Mouse (Mus musculus) embryonic stem cell, embryonic (primary cell): ENCODE results near the gene Ssh3.

Experiments
- CTCF ChIA-PET, 4 experiments: fragments of 300-600 bp in 2 of 4; fragments of 350-600 bp in 2 of 4; sonication (Branson Sonifier 250); formaldehyde crosslinking; loops; one replicate each; lab custom pipeline; 2022; ENCODE audit warnings: inconsistent platforms in 2 of 4; lab: Charles Lee
- POLR2A ChIA-PET, 4 experiments: fragments of 300-600 bp in 2 of 4; fragments of 350-600 bp in 2 of 4; sonication (Branson Sonifier 250); formaldehyde crosslinking; loops; one replicate each; lab custom pipeline; 2022; ENCODE audit warnings: antibody characterized with exemption in 4 of 4, inconsistent platforms in 1 of 4; lab: Charles Lee

The Ssh3 gene

DNA sequence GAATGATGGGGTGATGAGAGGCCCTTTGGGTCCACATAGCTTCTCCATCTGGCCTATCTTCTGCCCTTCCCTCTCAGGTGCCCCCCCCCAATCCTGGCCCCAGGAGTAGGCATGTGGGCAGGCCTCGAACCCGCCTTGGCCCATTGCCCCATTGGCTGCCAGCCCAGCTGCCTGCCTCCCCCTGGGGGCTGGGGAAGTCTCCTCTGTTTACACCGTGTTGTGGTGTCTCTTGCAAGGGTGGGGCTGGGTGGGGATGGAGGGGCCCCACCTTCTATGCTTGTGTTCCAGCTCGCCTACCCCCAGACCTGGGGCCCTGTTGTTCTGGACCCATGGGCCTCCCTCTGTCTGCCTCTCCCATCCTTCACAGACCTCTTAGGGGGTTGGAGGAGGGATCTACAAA lies 48.6 kb downstream of the Ssh3 start:
- ChIA-PET POLR2A (interaction anchor here (0.5 to 2.4 kb wide), 11 partner anchors 8 to 173 kb away, joined by 3 to 6 read pairs (median 4); partner anchors contain the start of gene Pold4 (in 1 of the 4)), CTCF (interaction anchor here in 2 of 4 experiments (1.1 to 5.5 kb wide), 3 partner anchors 8 to 14 kb away, joined by 3 to 33 read pairs (median 4); no protein-coding TSS in a partner anchor)

- POLR2A ChIA-PET, result interaction anchor here (0.6 to 5.2 kb wide), 12 partner anchors 8 to 172 kb away, joined by 3 to 27 read pairs (median 4); partner anchors contain the start of genes Pold4 (in 1 of the 4) and Rad9a (in 1 of the 4)
Observed at GRCm38 (mm10) chr19:4219943-4220342, 49.0 kb downstream of the Ssh3 start.

GRCm38 (mm10) chr19:4218784-4219183 lies 50.2 kb downstream of the Ssh3 start:
- ChIA-PET POLR2A (interaction anchor here in 3 of 4 experiments (0.9 to 5.2 kb wide), 8 partner anchors 9 to 81 kb away, joined by 3 to 27 read pairs (median 4); partner anchors contain the start of genes Pold4 (in 1 of the 3) and Rad9a (in 1 of the 3)), CTCF (interaction anchor here in 3 of 4 experiments (1.7 to 6.4 kb wide), 5 partner anchors 9 to 167 kb away, joined by 4 to 40 read pairs (median 24); no protein-coding TSS in a partner anchor)

More at GRCm38 (mm10) chr19:4219943-4220342, 49.0 kb downstream of the Ssh3 start:
- CTCF ChIA-PET, result interaction anchor here in 2 of 4 experiments (1.1 to 5.5 kb wide), 4 partner anchors 9 to 14 kb away, joined by 3 to 33 read pairs (median 14); no protein-coding TSS in a partner anchor

DNA sequence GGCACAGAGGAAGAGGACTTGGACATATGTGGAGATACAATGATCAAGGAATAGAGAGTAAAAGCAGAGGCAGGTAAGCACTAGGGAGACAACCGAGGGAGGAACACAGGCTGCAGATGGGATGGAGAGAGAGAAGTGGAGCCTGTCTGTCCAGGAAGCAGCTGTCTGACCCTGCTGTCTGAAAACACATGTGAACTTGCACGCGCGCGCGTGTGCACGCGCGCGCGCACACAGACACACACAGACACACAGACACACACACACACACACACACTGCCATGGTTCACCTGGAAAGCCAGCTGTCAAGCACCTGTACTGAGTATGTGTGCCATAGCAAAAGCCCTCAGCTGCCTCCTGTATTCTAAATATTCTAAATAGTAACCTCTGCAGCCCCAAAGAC lies 50.7 kb downstream of the Ssh3 start:
- CTCF ChIA-PET, result interaction anchor here (0.6 to 6.4 kb wide), 7 partner anchors 10 to 337 kb away, joined by 4 to 40 read pairs (median 6); no protein-coding TSS in a partner anchor
- POLR2A ChIA-PET, result interaction anchor here in 3 of 4 experiments (0.6 to 5.2 kb wide), 14 partner anchors 10 to 172 kb away, joined by 3 to 27 read pairs (median 4); partner anchors contain the start of genes Pold4 (in 1 of the 3), Rad9a (in 1 of the 3) and Ssh3 (in 1 of the 3)

GRCm38 (mm10) chr19:4217855-4218254 lies 51.1 kb downstream of the Ssh3 start:
- CTCF ChIA-PET, result interaction anchor here (0.6 to 6.4 kb wide), 12 partner anchors 10 to 337 kb away, joined by 3 to 40 read pairs (median 4); no protein-coding TSS in a partner anchor
- POLR2A ChIA-PET, result interaction anchor here in 3 of 4 experiments (0.6 to 9.1 kb wide), 19 partner anchors 9 to 171 kb away, joined by 3 to 54 read pairs (median 4); partner anchors contain the start of genes Pold4 (in 2 of the 3), Rad9a (in 2 of the 3) and Ssh3 (in 1 of the 3)

DNA sequence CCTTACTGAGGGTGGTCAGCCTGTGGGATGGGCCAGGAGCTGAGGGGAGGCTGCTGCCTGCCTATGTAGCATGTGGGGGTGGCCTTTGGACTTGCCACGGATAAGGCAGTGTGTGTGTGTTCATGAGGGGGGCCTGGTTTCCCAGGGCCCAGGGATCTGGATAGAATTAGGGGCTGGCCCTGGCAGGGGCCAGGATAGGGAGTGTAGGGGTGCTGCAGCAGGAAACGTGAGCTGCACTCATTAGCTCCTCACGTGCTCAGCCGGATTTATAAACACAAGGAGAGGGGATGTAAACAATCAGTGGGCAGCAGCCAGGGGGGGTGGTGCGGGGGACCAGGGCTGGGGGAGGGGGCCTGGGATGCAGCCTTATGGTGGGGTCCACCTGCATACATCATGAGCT lies 51.8 kb downstream of the Ssh3 start:
- POLR2A ChIA-PET, result interaction anchor here in 3 of 4 experiments (0.6 to 9.1 kb wide), 16 partner anchors 10 to 185 kb away, joined by 3 to 54 read pairs (median 4); partner anchors contain the start of genes Pold4 (in 2 of the 3), Rad9a (in 2 of the 3) and Aip (in 1 of the 3)
- CTCF ChIA-PET, result interaction anchor here (0.6 to 6.4 kb wide), 13 partner anchors 10 to 165 kb away, joined by 3 to 40 read pairs (median 4); partner anchors contain the start of gene Ankrd13d (in 1 of the 4)

GRCm38 (mm10) chr19:4216041-4216685 lies 52.8 kb downstream of the Ssh3 start:
- CTCF ChIA-PET, result interaction anchor here (0.5 to 6.4 kb wide), 15 partner anchors 9 to 134 kb away, joined by 3 to 40 read pairs (median 4); partner anchors contain the start of genes Aip (in 1 of the 4) and Ankrd13d (in 1 of the 4)
- POLR2A ChIA-PET, result interaction anchor here in 3 of 4 experiments (0.6 to 9.1 kb wide), 25 partner anchors 9 to 181 kb away, joined by 3 to 54 read pairs (median 4); partner anchors contain the start of genes Pold4 (in 2 of the 3), Rad9a (in 2 of the 3), Aip (in 1 of the 3) and Cdk2ap2 (in 1 of the 3)

DNA sequence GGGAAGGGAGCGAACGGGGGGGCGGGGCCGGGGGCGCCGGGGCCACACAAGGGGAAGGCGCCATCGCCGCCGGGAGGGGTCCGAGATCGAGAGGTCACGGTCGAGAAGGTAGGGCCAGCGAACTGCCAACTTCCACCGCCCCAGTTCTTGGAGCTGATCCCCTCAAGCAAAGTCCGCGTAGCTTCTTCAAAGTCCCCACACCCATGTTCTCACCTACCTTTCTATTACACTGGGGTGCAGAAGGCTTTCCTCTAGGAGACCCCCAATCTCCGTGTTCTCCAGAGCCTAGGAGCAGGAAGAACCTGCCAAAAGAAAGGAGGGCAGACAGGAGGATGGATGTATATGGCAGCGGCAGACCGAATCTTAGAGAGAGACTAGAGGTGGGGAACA lies 53.5 kb downstream of the Ssh3 start:
- POLR2A ChIA-PET, result interaction anchor here in 3 of 4 experiments (0.6 to 9.1 kb wide), 24 partner anchors 9 to 203 kb away, joined by 3 to 54 read pairs (median 4); partner anchors contain the start of genes Rad9a (in 3 of the 3), Pold4 (in 2 of the 3), Cdk2ap2 (in 1 of the 3) and Ndufv1 (in 1 of the 3)
- CTCF ChIA-PET, result interaction anchor here (0.8 to 6.4 kb wide), 9 partner anchors 8 to 117 kb away, joined by 3 to 40 read pairs (median 4); partner anchors contain the start of gene Aip (in 1 of the 4)

GRCm38 (mm10) chr19:4214771-4215450 lies 54.1 kb downstream of the Ssh3 start:
- CTCF ChIA-PET, result interaction anchor here (0.6 to 6.4 kb wide), 14 partner anchors 9 to 1066 kb away, joined by 3 to 40 read pairs (median 4); partner anchors contain the start of genes Aip (in 1 of the 4) and Cdk2ap2 (in 1 of the 4)

GRCm38 (mm10) chr19:4214071-4214770 lies 54.8 kb downstream of the Ssh3 start, which contains the start of the genes Clcf1 and AC109138.7:
Gene Clcf1 (plus strand): TSS chr19:4214238.
Gene AC109138.7 (plus strand): TSS chr19:4214357.
- POLR2A ChIA-PET, result interaction anchor here (0.6 to 9.1 kb wide), 40 partner anchors 10 to 1445 kb away, joined by 3 to 54 read pairs (median 4); partner anchors contain the start of genes Rad9a (in 4 of the 4), Ankrd13d (in 2 of the 4), Cdk2ap2 (in 2 of the 4) and Acy3 (in 1 of the 4)
- CTCF ChIA-PET, result interaction anchor here (0.6 to 6.4 kb wide), 22 partner anchors 8 to 1067 kb away, joined by 3 to 40 read pairs (median 3); partner anchors contain the start of genes Cdk2ap2 (in 1 of the 4), Pold4 (in 1 of the 4) and Rad9a (in 1 of the 4)

More at GRCm38 (mm10) chr19:4214771-4215450, 54.1 kb downstream of the Ssh3 start:
- POLR2A ChIA-PET, result interaction anchor here (0.6 to 9.1 kb wide), 29 partner anchors 10 to 1445 kb away, joined by 3 to 54 read pairs (median 4); partner anchors contain the start of genes Rad9a (in 4 of the 4), Cdk2ap2 (in 2 of the 4), Ankrd13d (in 1 of the 4) and Ndufs8 (in 1 of the 4)

DNA sequence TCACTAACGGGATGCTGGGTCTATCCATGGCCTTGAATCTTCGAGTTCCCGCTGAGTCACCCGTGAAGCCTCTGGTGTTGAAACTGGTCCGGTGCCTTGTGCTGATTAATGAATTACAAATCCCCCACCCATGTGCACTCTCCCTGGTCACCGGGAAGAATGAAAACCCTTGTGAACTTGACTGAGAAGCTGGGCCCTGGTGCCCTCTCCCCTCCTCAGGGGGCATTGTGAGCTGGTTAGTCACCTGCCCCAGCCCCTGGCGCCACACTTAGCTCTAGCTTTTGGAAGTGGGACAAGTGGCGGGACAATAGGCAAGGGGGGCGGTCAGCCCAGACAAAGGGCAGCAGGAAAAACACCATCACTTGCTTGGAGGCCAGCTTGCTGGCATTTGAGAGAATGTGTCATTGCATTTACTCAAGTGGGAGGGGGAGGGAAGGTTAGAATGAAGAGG lies 55.4 kb downstream of the Ssh3 start:
- CTCF ChIA-PET, result interaction anchor here (0.6 to 6.4 kb wide), 13 partner anchors 9 to 243 kb away, joined by 3 to 40 read pairs (median 3); partner anchors contain the start of genes Pold4 (in 1 of the 4) and Rad9a (in 1 of the 4)
- POLR2A ChIA-PET, result interaction anchor here (0.6 to 9.1 kb wide), 32 partner anchors 9 to 301 kb away, joined by 3 to 54 read pairs (median 4); partner anchors contain the start of genes Rad9a (in 4 of the 4), Cdk2ap2 (in 2 of the 4), Acy3 (in 1 of the 4) and Ankrd13d (in 1 of the 4)

DNA sequence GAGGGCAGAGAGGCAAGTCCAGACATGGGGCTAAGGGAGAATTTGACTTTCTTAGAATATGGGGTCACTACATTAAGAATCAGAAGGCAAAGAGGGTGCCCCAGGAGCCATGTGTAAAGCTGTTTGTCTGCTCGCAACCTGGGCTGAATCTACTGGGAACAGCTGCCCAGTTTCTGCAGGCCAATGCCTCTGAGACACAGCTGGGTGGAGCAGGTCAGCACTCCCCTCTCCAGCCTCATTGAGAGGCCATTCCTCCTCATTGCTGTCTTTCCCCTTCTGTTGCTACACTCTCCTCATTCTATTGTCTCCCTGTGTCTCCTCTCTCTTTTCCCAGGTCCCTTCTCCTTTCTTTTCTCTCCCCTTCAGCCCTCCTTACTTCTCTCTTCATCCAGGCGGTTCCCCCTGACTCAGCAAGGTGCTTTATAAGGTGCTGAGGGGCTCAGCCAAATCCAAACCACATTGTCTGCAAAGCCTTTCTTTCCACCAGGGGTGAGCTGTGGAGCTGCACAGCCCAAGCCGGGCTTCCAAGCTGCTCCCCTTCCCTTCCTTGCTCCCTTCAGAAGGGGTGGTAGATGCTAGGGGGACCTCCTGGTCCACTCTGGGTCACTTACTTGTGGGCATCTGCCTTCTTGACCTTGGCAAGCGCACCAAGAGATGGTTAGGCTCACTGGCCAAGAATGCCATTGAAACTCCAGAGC lies 56.9 kb downstream of the Ssh3 start:
- ChIA-PET CTCF (interaction anchor here (0.6 to 2.1 kb wide), 9 partner anchors 12 to 212 kb away, joined by 3 to 11 read pairs (median 3); no protein-coding TSS in a partner anchor), POLR2A (interaction anchor here in 2 of 4 experiments (0.7 to 9.1 kb wide), 8 partner anchors 11 to 541 kb away, joined by 3 to 54 read pairs (median 4); partner anchors contain the start of genes Rad9a (in 2 of the 2) and Pold4 (in 1 of the 2))
